Mouse (Mus musculus): ENCODE measurements around the gene Cyp20a1. TPM values are rescaled to one million over a fixed set of nuclear protein-coding genes. Genes with fewer than 3 reads are reported as not detected.
A peak's percentile ranks its signal among the peaks of the same experiment; 100 is the strongest.

Cyp20a1 gene
- polyA plus RNA-seq (2015; fragmentation: Nextera tagmentation; extraction: Ambion mirVana) = 6.6 and 7.0 TPM in 2 replicates

DNA sequence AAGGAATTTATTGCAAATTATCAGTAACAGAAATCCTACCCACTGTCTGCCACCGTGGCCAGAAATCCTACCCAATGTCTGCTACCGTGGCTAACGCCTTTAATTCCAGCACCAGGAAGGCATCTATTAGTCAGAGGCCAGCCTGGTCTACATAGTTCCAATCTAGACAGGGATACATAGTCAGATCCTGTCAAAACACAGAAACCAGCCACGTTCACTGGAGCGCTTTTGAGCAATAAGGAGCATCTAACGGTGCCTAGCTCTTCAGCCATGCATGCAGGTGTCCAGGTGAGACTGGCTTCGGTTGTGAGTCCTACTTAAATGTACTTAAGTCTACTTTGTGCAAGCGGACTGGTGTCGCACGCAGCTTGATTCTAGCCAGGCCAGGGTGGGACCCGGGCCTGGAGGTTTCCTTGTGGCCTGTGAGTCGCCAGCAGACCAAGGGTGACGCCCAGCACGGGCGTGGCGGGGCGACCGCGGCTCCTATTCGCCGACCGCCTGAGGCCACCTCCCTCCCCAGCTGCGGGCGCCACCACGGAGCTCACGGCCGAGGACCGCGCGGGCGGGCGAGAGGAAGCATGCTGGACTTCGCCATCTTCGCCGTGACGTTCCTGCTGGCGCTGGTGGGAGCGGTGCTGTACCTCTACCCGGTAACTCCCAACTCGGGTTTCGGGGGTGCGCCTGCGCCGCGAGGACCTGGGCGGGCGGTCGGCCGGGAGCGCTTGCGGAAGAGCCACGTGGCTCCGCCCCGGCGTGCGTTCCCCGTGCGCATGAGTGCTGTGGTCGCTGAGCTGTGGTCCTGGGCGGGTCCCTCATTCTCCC lies at the start of gene Cyp20a1:
Cyp20a1 (plus strand) TSS at position 516 of the 822 bp plus-strand sequence.
- ATAC-seq (peak; percentile 98), DNase-seq (peak; percentile 92)
- TF ChIP-seq EP300 (IDR thresholded peaks at IDR 0.05; ENCODE audit: low read depth) = no peak
- TF ChIP-seq CTCF (IDR thresholded peaks at IDR 0.05; ENCODE audit: low read depth) = peak; percentile 12; the same call in 1 of the 2 replicates
- Histone ChIP-seq H3K27ac (ENCODE audit: low read depth) (peak within 1 kb of the TSS; percentile 94), H3K4me1 (ENCODE audit: insufficient read depth) (peaks cover 12% of the 10 kb centered on the region), H3K27me3 (ENCODE audit: insufficient read depth, low read length) (no peaks in the 10 kb centered on the region), H3K9ac (replicated peaks) (peak within 1 kb of the TSS; percentile 64), H3K36me3 (replicated peaks; ENCODE audit: insufficient read depth, low read length) (0 out of 2 replicates have a peak, but pooled peaks cover 3% of the 10 kb centered on the region), H3K9me3 (ENCODE audit: low read length) (no peaks in the 10 kb centered on the region), H3K4me3 (ENCODE audit: low read depth, low read length) (peak within 1 kb of the TSS; percentile 79), H3K4me2 (ENCODE audit: low read depth, low read length) (peak within 1 kb of the TSS; percentile 91)
- WGBS (ENCODE audit: insufficient replicate concordance) = 1% methylated on average over 57 of the region's 60 CpGs

DNA sequence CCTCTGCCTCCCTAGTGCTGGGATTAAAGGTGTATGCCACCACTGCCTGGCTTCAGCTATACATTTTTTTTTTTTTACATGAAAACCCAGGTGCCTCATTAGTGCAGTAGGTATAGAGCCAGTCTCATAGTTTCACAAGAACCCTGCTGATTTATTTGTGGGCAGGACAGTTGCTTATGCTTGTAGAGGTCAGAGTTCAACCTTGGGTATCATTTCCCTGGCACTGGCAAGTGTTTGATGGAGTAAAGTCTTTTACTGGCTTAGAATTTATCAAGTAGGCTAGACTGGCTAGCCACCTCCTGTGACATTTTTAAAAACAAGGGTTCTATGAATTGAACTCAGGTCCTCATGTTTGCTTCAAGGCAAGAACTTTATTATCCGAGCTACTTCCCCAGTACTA lies 49.2 kb upstream of the Cyp20a1 start:
- WGBS (ENCODE audit: insufficient replicate concordance) = 71% methylated on average over 1 of the region's 1 CpGs
- Histone ChIP-seq H3K4me3 (ENCODE audit: low read depth, low read length) (no peak overlapping the region), H3K27ac (ENCODE audit: low read depth) (no peak overlapping the region), H3K4me1 (ENCODE audit: insufficient read depth) (no peaks in the 10 kb centered on the region), H3K9me3 (ENCODE audit: low read length) (no peaks in the 10 kb centered on the region), H3K27me3 (ENCODE audit: insufficient read depth, low read length) (no peaks in the 10 kb centered on the region), H3K36me3 (replicated peaks; ENCODE audit: insufficient read depth, low read length) (peaks cover 23% of the 10 kb centered on the region; the same call in 1 of the 2 replicates), H3K9ac (replicated peaks) (no peak overlapping the region), H3K4me2 (ENCODE audit: low read depth, low read length) (no peak overlapping the region)
- no peak for TF ChIP-seq CTCF (IDR thresholded peaks at IDR 0.05; ENCODE audit: low read depth)
- TF ChIP-seq EP300 (IDR thresholded peaks at IDR 0.05; ENCODE audit: low read depth) = no peak
- ATAC-seq = no peak
- no peak for DNase-seq

DNA sequence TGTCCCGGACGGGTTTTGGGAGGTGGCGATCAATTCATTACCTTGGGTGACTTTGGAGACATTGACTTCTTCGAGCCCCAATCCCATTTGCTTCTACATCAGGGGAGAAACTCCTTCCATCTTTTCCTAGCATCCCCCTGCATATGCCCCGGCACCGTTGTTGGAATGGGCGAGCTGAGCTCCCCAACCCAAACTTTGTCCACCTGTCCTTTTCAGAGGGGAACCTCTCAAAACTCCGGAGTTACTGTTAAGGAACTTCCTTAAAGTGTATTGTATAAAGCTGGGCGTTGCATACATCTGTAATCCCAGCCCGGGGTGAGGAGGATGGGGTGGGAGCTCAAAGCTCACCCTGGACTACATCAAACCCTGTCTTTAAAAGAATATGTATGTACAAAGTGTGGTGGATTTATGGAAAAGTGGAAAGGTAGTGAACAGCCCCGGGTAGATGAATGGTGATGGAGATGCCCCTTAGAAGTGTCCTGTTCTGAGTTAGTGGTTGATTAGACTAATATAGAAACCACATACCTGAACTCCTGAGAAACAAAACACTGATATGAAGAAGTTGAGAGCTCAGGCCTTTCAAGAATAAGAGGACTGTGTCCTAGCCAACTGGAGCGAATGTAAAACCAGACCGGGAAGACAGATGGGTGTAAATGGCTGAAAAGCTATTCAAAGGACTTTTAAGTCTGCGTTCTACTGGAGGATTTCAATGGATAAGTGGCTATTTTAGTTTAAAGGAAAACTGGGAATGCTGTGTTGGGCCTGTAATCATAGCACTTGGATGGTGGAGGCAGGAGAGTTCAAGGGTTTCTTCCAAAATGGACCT lies 720 bp downstream of the Cyp20a1 start:
- peak overlapping the region; percentile 79 for H3K4me3 ChIP-seq (ENCODE audit: low read depth, low read length)
- WGBS (ENCODE audit: insufficient replicate concordance) = 15% methylated on average over 14 of the region's 14 CpGs

DNA sequence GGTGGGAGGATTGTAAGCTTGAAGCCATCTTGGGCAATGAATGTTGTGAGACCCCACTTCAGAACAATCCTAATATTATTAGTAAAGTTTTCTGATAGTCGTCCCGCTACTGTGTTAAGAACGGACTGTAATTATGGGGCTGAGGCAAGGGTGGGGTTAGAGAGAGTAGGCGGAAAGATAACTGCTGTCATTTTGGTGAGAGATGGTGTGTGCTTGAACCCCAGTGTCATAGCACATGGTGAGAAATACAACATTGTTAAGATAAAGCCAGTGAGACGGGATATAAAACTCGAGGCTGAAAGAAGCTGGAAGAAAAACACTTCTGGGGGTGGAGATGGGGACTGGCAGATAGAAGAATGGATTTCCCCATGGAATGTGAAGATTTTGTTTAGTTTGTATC lies 1.5 kb downstream of the Cyp20a1 start:
- no peaks in the 10 kb centered on the region for H3K27me3 ChIP-seq (ENCODE audit: insufficient read depth, low read length)
- H3K36me3 ChIP-seq (replicated peaks; ENCODE audit: insufficient read depth, low read length) = no peaks in the 10 kb centered on the region
- H3K4me2 ChIP-seq (ENCODE audit: low read depth, low read length) = peak overlapping the region; percentile 91
- H3K4me1 ChIP-seq (ENCODE audit: insufficient read depth) = peaks cover 12% of the 10 kb centered on the region
- no peak overlapping the region for H3K27ac ChIP-seq (ENCODE audit: low read depth)
- H3K9me3 ChIP-seq (ENCODE audit: low read length) = peaks cover 5% of the 10 kb centered on the region; the same call in 1 of the 2 replicates
- ATAC-seq = no peak
- H3K9ac ChIP-seq (replicated peaks) = no peak overlapping the region
- DNase-seq = no peak
- TF ChIP-seq EP300 (IDR thresholded peaks at IDR 0.05; ENCODE audit: low read depth) = no peak
- TF ChIP-seq CTCF (IDR thresholded peaks at IDR 0.05; ENCODE audit: low read depth) = no peak
- 69% methylated on average over 6 of the region's 6 CpGs for WGBS (ENCODE audit: insufficient replicate concordance)
- H3K4me3 ChIP-seq (ENCODE audit: low read depth, low read length) = no peak overlapping the region

More for the DNA sequence above, 720 bp downstream of the Cyp20a1 start:
- TF ChIP-seq CTCF (IDR thresholded peaks at IDR 0.05; ENCODE audit: low read depth) = no peak
- no peak for TF ChIP-seq EP300 (IDR thresholded peaks at IDR 0.05; ENCODE audit: low read depth)
- Histone ChIP-seq H3K27me3 (ENCODE audit: insufficient read depth, low read length) (no peaks in the 10 kb centered on the region), H3K4me2 (ENCODE audit: low read depth, low read length) (peak overlapping the region; percentile 91), H3K4me1 (ENCODE audit: insufficient read depth) (peaks cover 12% of the 10 kb centered on the region), H3K9ac (replicated peaks) (peak overlapping the region; percentile 64), H3K36me3 (replicated peaks; ENCODE audit: insufficient read depth, low read length) (no peaks in the 10 kb centered on the region), H3K9me3 (ENCODE audit: low read length) (no peaks in the 10 kb centered on the region), H3K27ac (ENCODE audit: low read depth) (peak overlapping the region; percentile 94)
- ATAC-seq = no peak
- no peak for DNase-seq

DNA sequence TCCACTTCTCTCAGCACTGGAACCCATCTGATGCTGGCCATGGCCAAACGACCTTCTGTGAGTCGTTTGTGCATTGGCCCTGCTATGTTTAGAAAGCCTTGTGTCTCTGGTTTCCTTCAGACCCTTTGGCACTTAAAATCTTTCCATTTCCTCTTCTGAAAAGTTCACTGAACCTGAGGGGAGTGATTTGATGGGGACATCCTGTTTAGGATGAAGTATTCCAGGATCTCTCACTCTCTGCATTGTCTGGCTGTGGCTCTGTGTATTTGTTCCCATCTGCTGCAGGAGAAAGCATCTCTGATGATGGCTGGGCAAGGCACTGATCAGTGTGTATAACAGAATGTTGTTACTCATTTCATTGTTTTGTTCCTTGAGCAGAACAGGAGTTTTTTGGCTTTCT lies 2.6 kb downstream of the Cyp20a1 start:
- Histone ChIP-seq H3K27ac (ENCODE audit: low read depth) (peak overlapping the region; percentile 30; the same call in 1 of the 2 replicates), H3K36me3 (replicated peaks; ENCODE audit: insufficient read depth, low read length) (no peaks in the 10 kb centered on the region), H3K27me3 (ENCODE audit: insufficient read depth, low read length) (no peaks in the 10 kb centered on the region), H3K4me2 (ENCODE audit: low read depth, low read length) (no peak overlapping the region), H3K9me3 (ENCODE audit: low read length) (peaks cover 6% of the 10 kb centered on the region; the same call in 1 of the 2 replicates), H3K4me1 (ENCODE audit: insufficient read depth) (peaks cover 12% of the 10 kb centered on the region), H3K4me3 (ENCODE audit: low read depth, low read length) (no peak overlapping the region), H3K9ac (replicated peaks) (no peak overlapping the region)
- 41% methylated on average over 2 of the region's 2 CpGs for WGBS (ENCODE audit: insufficient replicate concordance)
- no peak for DNase-seq
- TF ChIP-seq EP300 (IDR thresholded peaks at IDR 0.05; ENCODE audit: low read depth) = no peak
- TF ChIP-seq CTCF (IDR thresholded peaks at IDR 0.05; ENCODE audit: low read depth) = no peak
- ATAC-seq = no peak

DNA sequence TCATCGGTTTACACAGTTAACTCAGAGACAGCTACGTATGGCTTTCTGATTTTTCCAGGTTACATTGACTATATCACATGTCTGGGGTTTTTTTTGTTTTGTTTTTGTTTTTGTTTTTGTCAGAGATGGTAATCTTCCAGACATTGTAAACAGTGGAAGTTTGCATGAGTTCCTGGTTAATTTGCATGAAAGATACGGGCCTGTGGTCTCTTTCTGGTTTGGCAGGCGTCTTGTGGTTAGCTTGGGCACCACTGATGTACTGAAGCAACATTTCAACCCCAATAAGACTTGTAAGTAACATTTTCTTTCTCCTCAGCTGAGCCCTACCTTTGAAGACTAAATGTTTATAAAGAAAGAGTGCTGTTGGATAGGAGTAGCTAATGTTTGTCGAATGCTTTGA lies 9.7 kb downstream of the Cyp20a1 start:
- no peak overlapping the region for H3K27ac ChIP-seq (ENCODE audit: low read depth)
- 78% methylated on average over 5 of the region's 5 CpGs for WGBS (ENCODE audit: insufficient replicate concordance)
- TF ChIP-seq CTCF (IDR thresholded peaks at IDR 0.05; ENCODE audit: low read depth) (no peak), EP300 (IDR thresholded peaks at IDR 0.05; ENCODE audit: low read depth) (no peak)
- no peak for ATAC-seq
- no peaks in the 10 kb centered on the region for H3K27me3 ChIP-seq (ENCODE audit: insufficient read depth, low read length)
- H3K4me2 ChIP-seq (ENCODE audit: low read depth, low read length) = no peak overlapping the region
- no peaks in the 10 kb centered on the region for H3K4me1 ChIP-seq (ENCODE audit: insufficient read depth)
- H3K9ac ChIP-seq (replicated peaks) = no peak overlapping the region
- DNase-seq = no peak
- H3K4me3 ChIP-seq (ENCODE audit: low read depth, low read length) = no peak overlapping the region
- peaks cover 15% of the 10 kb centered on the region for H3K36me3 ChIP-seq (replicated peaks; ENCODE audit: insufficient read depth, low read length)
- peaks cover 6% of the 10 kb centered on the region; the same call in 1 of the 2 replicates for H3K9me3 ChIP-seq (ENCODE audit: low read length)
